Mouse (Mus musculus) left cerebral cortex, adult 18-20 months (tissue): ENCODE data around the gene Cpa5. TPM values are rescaled to one million over a fixed set of nuclear protein-coding genes. Genes with fewer than 3 reads are reported as not detected.

Source experiments
- DNase-seq, 2 experiments: peaks; one replicate each; pipeline ENCODE4 v3.0.0; 2021 to 2022; ENCODE audit warnings: low spot score in 2 of 2, mixed read lengths in 1 of 2
- total RNA-seq, 2 experiments: library from RNA; stranded (reverse); gene quantifications; 2 replicates each; pipeline ENCODE4 v1.2.3; 2021

Gene Cpa5
- total RNA-seq, 2 experiments from 2014 or later: not detected

GRCm38 (mm10) chr6:30600995-30601394 is 9.8 kb upstream of the Cpa5 start:
- no peak for DNase-seq

- no peak for DNase-seq
Observed at GRCm38 (mm10) chr6:30604342-30604867, 6.4 kb upstream of the Cpa5 start.

DNA sequence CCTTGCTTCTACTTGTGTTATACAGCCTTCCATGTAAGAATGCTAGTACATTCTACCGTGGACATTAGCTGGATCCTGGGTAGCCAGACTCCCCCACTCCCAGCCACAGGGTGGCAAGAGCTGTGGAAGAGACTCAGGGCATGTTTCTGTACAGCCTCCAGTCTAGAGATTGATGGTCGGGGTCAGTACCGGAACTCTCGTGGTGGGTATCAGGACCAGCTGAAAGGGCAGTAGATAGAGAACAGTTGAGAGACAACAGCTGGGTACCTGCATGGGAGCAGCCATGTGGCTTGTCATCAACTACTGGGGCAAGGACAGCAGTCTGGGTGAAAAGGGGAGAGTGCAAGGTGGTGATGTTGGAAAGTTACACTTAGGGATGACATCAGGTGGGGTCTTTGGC is 5.7 kb upstream of the Cpa5 start:
- no peak for DNase-seq

DNA sequence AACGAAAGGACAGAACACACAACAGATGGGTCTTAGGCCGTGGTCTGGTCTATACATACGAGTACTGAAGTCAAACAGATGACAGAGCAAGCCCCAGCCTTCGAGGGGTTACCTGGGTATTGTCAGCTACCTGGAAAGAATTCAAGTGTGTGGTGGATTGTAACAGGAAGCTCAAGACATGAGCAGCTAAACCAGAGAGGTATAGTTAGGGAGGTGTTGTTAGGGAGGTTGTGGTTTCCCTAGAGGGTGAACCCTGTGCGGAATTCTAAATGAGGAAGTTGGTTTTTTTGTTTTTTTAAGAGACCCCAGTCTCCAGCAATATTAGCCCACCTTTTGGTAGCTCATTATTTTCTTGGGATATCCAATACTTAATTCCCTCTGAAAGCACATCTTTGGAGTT is 5.1 kb upstream of the Cpa5 start:
- no peak for DNase-seq

GRCm38 (mm10) chr6:30611212-30611611 is 402 bp downstream of the Cpa5 start:
- DNase-seq: no peak

DNA sequence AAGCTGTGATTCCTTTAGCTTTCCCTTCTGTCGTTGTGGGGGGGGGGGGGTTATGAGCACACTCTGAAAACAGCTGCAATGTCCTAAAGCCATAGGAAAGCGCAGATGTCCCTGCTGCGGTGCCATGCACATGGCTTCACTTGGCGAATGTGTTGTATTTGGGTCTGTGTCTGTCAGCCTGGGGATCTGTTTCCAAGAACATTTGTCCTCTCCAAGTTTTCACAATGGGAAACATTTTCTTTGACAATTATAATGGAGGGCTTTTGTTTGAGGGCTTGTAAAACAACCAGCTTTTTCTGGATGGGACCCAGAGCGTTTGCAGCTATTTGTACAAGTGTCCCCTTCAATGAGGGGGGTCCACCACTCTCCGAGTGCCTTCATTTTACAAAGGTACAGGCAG is 3.4 kb downstream of the Cpa5 start:
- DNase-seq: no peak

DNA sequence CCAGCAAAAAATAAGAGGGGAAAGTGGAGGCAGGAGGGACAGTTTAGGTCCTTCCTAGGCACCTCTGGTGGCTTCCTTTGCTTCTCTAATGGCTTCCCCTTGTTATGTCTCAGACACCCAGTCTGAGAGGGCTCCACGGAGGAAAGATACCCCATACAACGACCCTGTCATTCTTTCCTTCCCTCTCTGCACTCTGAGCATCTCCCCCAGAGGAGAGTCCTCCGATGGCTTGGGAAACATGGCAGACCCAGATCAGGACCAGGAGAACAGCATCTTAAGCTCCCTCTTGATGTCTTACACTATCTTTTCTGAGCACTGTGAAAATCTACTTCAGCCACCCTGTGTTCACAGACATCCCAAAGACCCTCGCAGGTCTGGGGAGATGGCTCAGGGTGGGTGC is 4.9 kb downstream of the Cpa5 start:
- DNase-seq: no peak

DNA sequence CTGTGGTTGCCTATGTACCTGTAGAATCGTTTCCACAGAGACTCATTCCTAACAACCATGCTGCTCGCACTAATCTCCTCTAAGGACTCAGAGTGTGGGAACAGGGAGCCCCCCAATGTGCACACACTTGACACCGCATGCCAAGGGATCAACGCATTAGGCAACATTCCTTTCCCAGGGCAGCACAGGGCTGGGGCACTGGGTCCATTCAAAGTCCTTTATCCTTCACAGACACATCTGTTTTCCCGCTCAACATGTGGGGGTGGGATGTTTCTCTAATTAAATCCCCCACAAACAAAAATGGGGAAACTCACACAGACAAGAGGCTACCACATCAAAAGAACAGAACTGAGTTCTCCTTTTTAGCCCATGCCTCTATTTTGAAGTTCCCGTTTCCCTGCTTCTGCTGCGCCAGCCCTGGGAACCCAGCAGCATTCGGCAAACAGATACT is 5.7 kb downstream of the Cpa5 start:
- no peak for DNase-seq

- no peak for DNase-seq
Observed at GRCm38 (mm10) chr6:30617020-30617958, 6.5 kb downstream of the Cpa5 start.

GRCm38 (mm10) chr6:30617959-30618590 is 7.3 kb downstream of the Cpa5 start:
- DNase-seq: peak; percentile 40 to 42

DNA sequence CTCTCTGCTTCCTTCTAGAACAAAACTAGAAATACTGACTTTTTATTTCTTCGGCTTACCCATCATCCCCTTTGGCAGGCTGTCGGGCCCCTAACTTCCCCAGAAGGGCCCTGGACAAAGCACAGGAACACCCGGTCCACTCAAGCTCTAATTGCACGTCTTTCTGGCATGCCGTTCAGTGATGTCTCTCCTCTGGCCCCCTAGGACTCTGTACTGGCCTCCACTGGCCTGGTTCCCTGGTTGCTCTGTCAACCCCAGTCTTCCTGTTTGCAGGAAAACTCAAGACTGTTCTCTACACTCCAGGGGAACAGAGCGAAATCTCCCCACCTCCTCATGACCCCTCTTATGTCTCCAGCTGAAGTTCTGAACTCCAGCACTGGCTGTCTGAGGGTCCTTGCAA is 7.9 kb downstream of the Cpa5 start:
- DNase-seq: no peak

DNA sequence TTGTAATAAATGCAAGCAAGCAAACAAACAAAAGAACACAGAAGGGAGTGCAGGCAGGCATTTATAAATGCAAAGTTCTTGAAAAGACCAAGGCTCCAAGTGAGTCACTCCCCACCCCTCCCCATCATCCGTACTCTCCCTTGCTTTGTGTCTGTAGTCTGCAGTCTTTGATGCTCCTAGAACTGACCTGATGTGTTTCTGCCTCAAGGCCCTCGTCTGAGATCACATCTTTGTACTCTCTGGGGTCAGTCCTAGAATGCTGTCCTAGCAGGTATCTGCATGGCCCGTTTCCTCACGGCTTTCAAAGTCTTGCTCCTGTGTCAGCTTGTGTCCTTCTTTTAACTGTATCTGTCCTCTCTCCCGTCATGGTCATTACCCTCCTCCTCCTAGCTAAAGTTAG is 8.8 kb downstream of the Cpa5 start:
- DNase-seq: no peak

GRCm38 (mm10) chr6:30620591-30620990 is 9.8 kb downstream of the Cpa5 start:
- DNase-seq: no peak

DNA sequence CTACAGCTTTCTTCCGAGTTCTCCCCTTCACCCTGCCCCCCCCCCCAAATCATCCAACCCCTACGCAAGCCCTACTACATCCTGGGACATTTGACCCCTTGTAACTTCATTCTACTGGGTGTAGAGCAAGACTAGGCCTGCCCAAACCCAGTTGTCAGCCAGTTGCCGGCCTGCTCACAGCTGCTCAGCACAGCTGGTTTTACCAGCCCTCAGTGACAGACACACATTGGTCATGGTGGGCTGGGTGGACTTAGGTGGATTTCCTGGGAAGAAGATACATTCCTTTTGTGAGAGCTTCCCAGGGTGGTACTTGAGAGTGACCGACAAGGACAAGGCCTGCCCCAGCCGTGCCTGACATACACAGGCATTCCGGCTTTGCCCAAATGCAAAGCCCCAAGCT is 10.2 kb downstream of the Cpa5 start:
- no peak for DNase-seq

GRCm38 (mm10) chr6:30621986-30622389 is 11.2 kb downstream of the Cpa5 start:
- no peak for DNase-seq

GRCm38 (mm10) chr6:30624763-30625162 is 14.0 kb downstream of the Cpa5 start:
- DNase-seq: no peak

GRCm38 (mm10) chr6:30628152-30628551 is 17.3 kb downstream of the Cpa5 start:
- peak in 1 of 2 experiments; percentile 11 for DNase-seq

GRCm38 (mm10) chr6:30629989-30630388 is 19.2 kb downstream of the Cpa5 start:
- DNase-seq: no peak

GRCm38 (mm10) chr6:30635361-30635862 is 24.6 kb downstream of the Cpa5 start:
- DNase-seq: no peak

DNA sequence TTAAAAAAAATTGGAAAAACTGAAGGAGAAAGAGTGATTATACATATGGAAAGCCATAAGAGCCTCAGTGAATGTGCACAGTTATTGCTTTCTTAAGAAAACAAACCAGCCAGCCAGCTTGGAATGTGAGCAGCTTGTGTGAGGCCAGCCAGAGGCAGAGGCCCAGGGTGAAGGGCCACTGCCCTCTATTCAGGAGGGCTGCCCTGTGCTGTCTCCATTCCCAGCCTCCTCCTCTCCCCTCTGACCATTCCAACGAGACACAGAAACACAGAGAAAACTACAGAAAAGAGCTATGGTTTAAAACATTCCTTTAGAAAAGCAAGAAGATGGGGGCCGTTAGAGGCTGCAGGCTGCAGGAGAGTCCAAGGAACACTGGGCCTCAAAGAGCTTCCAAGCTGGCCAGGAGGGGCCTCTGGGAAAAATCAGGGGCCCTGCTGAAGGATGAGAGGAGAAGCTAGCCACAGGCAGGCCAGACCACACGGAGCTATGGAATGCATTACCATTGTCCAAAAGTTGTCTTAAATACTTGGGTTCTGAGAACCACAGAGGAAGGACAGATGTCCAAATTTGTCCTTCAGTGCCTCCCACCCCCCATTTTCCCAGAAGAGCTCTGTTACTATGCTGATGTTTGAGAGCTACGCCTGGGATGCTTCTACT is 25.5 kb downstream of the Cpa5 start:
- DNase-seq: no peak

GRCm38 (mm10) chr6:30638674-30639268 is 28.0 kb downstream of the Cpa5 start, which contains the start of gene Cpa1:
TSS of gene Cpa1 (plus strand) at chr6:30639218.
- no peak for DNase-seq
